ENCODE assay signal across 20 mouse cellular contexts in the genomic region with DNA sequence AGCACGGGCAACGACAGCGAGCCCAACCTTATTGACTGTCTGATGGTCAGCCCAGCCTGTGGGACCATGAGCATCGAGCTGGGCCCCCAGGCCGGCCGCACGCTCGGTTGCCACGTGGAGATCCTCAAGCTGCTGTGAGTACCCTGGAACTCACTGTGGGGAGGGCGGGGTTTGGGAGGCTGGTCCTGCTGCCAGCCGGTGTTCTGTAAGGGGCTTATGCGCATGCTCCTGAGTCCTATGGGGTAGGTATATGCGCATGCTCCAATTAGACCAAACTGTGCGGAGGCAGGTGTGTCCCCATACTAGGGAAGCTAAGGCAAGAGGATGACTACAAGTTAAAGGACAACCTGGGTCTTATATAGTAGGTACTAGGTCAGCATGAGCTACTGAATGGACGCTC.
DNase-seq lines count a peak whose midpoint lies in the region; ATAC-seq and TF ChIP-seq lines count a peak whose summit lies in the region.
"Had no signal": no experiment of that assay in that cellular context is flagged by ENCODE, and none has a peak within 500 bp of the region (broad histone marks: within the 10 kb centered on the region; RNA-seq: fewer than 3 reads in every experiment).

No protein-coding gene starts in this region.

- no peak overlapping the region for H3K4me3 ChIP-seq in intestine, embryonic 16.5 days (ENCODE audit: low read length)
- no peak overlapping the region for H3K4me3 ChIP-seq in stomach, postnatal 0 days (ENCODE audit: low read depth, low read length)
- H3K4me3 ChIP-seq: embryonic facial prominence, embryonic 10.5 days; embryonic facial prominence, embryonic 12.5 days; forebrain, embryonic 13.5 days; forebrain, embryonic 15.5 days had no signal

- DNase-seq in testis, postnatal 14 days (ENCODE audit: low spot score) = peak; percentile 21
- DNase-seq in testis, postnatal 10 days (ENCODE audit: low spot score) = no peak
- DNase-seq in ES-CJ7 (ENCODE audit: low read depth, low spot score) (peak; percentile 74), R1 (ENCODE audit: low read depth, low spot score) (peak; percentile 85)
- DNase-seq in gastrocnemius, postnatal 10 days = no peak
- no peak for DNase-seq in stomach, postnatal 0 days (ENCODE audit: low spot score)
- DNase-seq: adrenal gland, adult 8-10 months; adrenal gland, postnatal 14 days; adrenal gland, postnatal 36 days; cerebellum, adult 11-12 months; cerebellum, postnatal 10 days had no signal

- H3K27me3 ChIP-seq in intestine, embryonic 16.5 days (replicated peaks; ENCODE audit: control insufficient read depth, insufficient read depth, low read length) = no peaks in the 10 kb centered on the region
- no peaks in the 10 kb centered on the region for H3K27me3 ChIP-seq in stomach, postnatal 0 days (ENCODE audit: control insufficient read depth, insufficient read depth, low read length)
- H3K27me3 ChIP-seq: embryonic facial prominence, embryonic 12.5 days; forebrain, embryonic 13.5 days; forebrain, embryonic 15.5 days; Patski had no signal

- H3K9me3 ChIP-seq in intestine, embryonic 16.5 days (ENCODE audit: control insufficient read depth, low read length) = no peaks in the 10 kb centered on the region
- H3K9me3 ChIP-seq in stomach, postnatal 0 days (ENCODE audit: control insufficient read depth, low read length) = no peaks in the 10 kb centered on the region
- H3K9me3 ChIP-seq: embryonic facial prominence, embryonic 10.5 days; embryonic facial prominence, embryonic 12.5 days; forebrain, embryonic 13.5 days; forebrain, embryonic 15.5 days; G1E had no signal

- no peak overlapping the region for H3K9ac ChIP-seq in intestine, embryonic 16.5 days (ENCODE audit: low read depth, low read length)
- no peak overlapping the region for H3K9ac ChIP-seq in stomach, postnatal 0 days (ENCODE audit: low read length)
- H3K9ac ChIP-seq: embryonic facial prominence, embryonic 12.5 days; forebrain, embryonic 13.5 days; forebrain, embryonic 15.5 days; forebrain, postnatal 0 days had no signal

- H3K4me1 ChIP-seq in intestine, embryonic 16.5 days (ENCODE audit: control insufficient read depth, insufficient read depth, low read length) = no peaks in the 10 kb centered on the region
- H3K4me1 ChIP-seq in stomach, postnatal 0 days (replicated peaks; ENCODE audit: control insufficient read depth, insufficient read depth) = no peaks in the 10 kb centered on the region
- H3K4me1 ChIP-seq: embryonic facial prominence, embryonic 12.5 days; forebrain, embryonic 13.5 days; forebrain, embryonic 15.5 days had no signal

- no peak for TF ChIP-seq EP300 in stomach, postnatal 0 days (optimal IDR thresholded peaks at IDR 0.05)

- H3K4me2 ChIP-seq in intestine, embryonic 16.5 days (ENCODE audit: low read depth, low read length) = no peak overlapping the region
- H3K4me2 ChIP-seq in stomach, postnatal 0 days (replicated peaks; ENCODE audit: low read depth) = no peak overlapping the region
- H3K4me2 ChIP-seq: embryonic facial prominence, embryonic 12.5 days; forebrain, embryonic 13.5 days; forebrain, embryonic 15.5 days had no signal

- peaks cover 26% of the 10 kb centered on the region for H3K36me3 ChIP-seq in intestine, embryonic 16.5 days (ENCODE audit: control insufficient read depth, insufficient read depth, low read length)
- peaks cover 18% of the 10 kb centered on the region for H3K36me3 ChIP-seq in stomach, postnatal 0 days (ENCODE audit: control insufficient read depth, insufficient read depth, low read length)

- 96% methylated on average over 15 of the region's 15 CpGs for WGBS in intestine, embryonic 16.5 days
- whole genome bisulfite sequencing in stomach, postnatal 0 days = 96% methylated on average over 15 of the region's 15 CpGs

- TF ChIP-seq CTCF in stomach, postnatal 0 days (IDR thresholded peaks at IDR 0.05; ENCODE audit: low read depth) = no peak

- no peak for ATAC-seq in intestine, embryonic 16.5 days
- ATAC-seq in stomach, postnatal 0 days (ENCODE audit: low FRiP score, low TSS enrichment) = no peak
- ATAC-seq: activated CD4-positive, CD25-positive, alpha-beta regulatory T cell, adult 4 months; forebrain, embryonic 13.5 days; forebrain, embryonic 15.5 days; Patski had no signal

- no peak overlapping the region for H3K27ac ChIP-seq in intestine, embryonic 16.5 days (ENCODE audit: low read length)
- no peak overlapping the region for H3K27ac ChIP-seq in stomach, postnatal 0 days (replicated peaks)
- H3K27ac ChIP-seq: embryonic facial prominence, embryonic 10.5 days; embryonic facial prominence, embryonic 12.5 days; forebrain, embryonic 13.5 days; forebrain, embryonic 15.5 days had no signal

Comparison
In these comparisons a context has a peak if more than half of its experiments do, and no peak if none do; other contexts are left out.
1. DNase-seq: peak in testis, postnatal 14 days (single experiment), ES-CJ7 (single experiment) and R1 (single experiment); none in testis, postnatal 10 days (single experiment), gastrocnemius, postnatal 10 days (single experiment) and stomach, postnatal 0 days (single experiment).